Mouse (Mus musculus): ENCODE data around the gene Ppp4c. TPM values are rescaled to one million over a fixed set of nuclear protein-coding genes. Genes with fewer than 3 reads are reported as not detected.

Ppp4c gene
- polyA plus RNA-seq, 1 experiment from 2014 or later: 323 TPM

DNA sequence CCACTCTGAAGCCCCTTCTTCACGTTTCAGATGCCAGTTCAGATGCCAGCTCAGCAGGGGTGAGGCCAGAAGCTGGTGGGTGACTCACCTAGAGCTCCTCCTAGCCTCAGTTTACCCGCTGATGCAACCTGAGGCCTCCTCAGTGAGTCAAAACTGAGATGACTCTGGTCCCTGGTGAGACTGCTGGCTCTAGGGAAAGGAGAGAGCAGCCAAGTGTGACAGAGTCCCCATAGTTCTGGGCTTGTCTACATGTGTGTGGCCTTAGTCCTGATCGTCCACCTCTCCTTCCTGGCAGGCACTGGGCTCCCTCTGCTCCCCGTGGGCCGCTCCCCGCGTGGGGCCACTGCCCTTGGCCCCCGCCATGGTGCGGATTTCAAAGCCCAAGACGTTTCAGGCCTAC lies 14.8 kb downstream of the Ppp4c start:
- Histone ChIP-seq H3K4me1 (peaks cover 47% of the 10 kb centered on the region), H3K27ac (replicated peaks) (peak overlapping the region; percentile 90), H3K4me3 (peak overlapping the region; percentile 82)

DNA sequence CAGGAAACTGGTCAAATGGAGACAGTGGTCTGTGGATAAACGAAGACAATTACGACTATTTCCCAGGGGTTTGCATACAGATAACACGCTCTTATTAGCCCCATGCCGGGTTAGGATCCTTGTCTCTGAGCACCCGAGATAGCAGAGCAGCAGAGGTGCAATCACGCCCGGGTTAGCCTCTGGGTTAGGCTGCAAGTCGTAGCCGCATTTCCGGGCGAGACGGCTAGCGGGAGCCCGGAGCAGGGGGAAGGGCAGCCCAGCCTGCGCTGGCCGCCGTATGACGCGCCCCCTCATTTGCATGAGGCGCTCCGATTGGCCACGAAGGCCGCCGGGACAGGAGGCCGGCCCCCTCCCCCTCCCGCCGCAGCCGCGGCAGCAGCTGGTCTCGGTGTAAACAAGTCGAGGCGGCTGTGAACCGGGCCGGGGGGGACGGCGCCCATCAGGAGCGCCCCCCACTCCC lies 15.7 kb downstream of the Ppp4c start, which contains the start of gene Ypel3:
TSS of gene Ypel3 (plus strand) at position 358 of the 460 bp plus-strand sequence.
- Histone ChIP-seq H3K4me1 (peaks cover 46% of the 10 kb centered on the region), H3K9ac (replicated peaks) (peak within 1 kb of the TSS; percentile 93), H3K4me2 (replicated peaks) (peak within 1 kb of the TSS; percentile 96), H3K36me3 (no peaks in the 10 kb centered on the region), H3K27me3 (no peaks in the 10 kb centered on the region), H3K4me3 (peak within 1 kb of the TSS; percentile 82), H3K27ac (replicated peaks) (peak within 1 kb of the TSS; percentile 90), H3K9me3 (no peaks in the 10 kb centered on the region)
- peak; percentile 85 for ATAC-seq (ENCODE audit: low FRiP score, low read depth)
- under 1% methylated on average over 34 of the region's 37 CpGs for WGBS

More for the DNA sequence above, 14.8 kb downstream of the Ppp4c start:
- Histone ChIP-seq H3K9ac (replicated peaks) (peak overlapping the region; percentile 93), H3K4me2 (replicated peaks) (peak overlapping the region; percentile 96), H3K36me3 (no peaks in the 10 kb centered on the region), H3K9me3 (no peaks in the 10 kb centered on the region), H3K27me3 (no peaks in the 10 kb centered on the region)
- WGBS: 36% methylated on average over 7 of the region's 10 CpGs
- no peak for ATAC-seq (ENCODE audit: low FRiP score, low read depth)

DNA sequence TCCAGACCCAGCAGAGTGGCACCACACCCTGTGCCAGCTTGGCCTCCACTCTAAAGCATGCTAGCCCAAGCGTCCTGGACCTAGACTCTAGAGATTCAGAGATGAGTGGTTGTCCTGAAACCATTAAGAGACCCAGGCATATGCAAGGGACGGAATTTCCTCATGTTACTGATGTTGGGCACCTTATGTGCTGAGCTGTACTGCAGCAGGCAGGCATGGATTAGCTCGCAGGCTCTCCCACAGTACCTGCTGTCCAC lies 16.4 kb downstream of the Ppp4c start:
- H3K27ac ChIP-seq (replicated peaks): peak overlapping the region; percentile 90
- no peak for ATAC-seq (ENCODE audit: low FRiP score, low read depth)
- no peak overlapping the region for H3K4me3 ChIP-seq
- H3K4me2 ChIP-seq (replicated peaks): peak overlapping the region; percentile 96
- peaks cover 38% of the 10 kb centered on the region for H3K4me1 ChIP-seq
- WGBS: 70% methylated on average over 3 of the region's 3 CpGs
- H3K27me3 ChIP-seq: no peaks in the 10 kb centered on the region
- H3K9ac ChIP-seq (replicated peaks): peak overlapping the region; percentile 51; the same call in 1 of the 2 replicates
- H3K36me3 ChIP-seq: peaks cover 4% of the 10 kb centered on the region; the same call in 1 of the 2 replicates
- H3K9me3 ChIP-seq: no peaks in the 10 kb centered on the region

GRCm38 (mm10) chr7:126775185-126775977 lies 16.9 kb downstream of the Ppp4c start:
- H3K4me3 ChIP-seq: no peak overlapping the region

DNA sequence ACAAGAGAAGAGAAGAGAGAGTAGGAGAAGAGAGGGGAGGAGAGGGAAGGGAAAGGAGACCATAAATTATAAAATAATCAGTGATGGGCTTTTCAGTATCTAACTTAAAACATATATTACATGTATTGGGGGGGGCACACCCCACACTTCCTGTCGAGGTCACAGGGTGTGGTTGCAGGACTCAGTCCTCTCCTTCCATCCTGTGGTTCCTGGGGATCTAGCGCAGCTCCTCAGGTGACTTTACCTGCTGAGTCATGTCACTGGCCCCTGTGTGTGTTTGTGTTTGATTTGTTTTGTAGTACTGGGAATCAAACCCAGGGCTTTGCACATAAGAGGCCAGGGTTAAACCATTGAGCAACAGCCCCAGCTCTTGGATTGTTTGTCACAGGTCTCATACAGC lies 17.8 kb downstream of the Ppp4c start:
- Histone ChIP-seq H3K4me2 (replicated peaks) (no peak overlapping the region), H3K4me1 (peaks cover 27% of the 10 kb centered on the region), H3K27me3 (no peaks in the 10 kb centered on the region), H3K9ac (replicated peaks) (no peak overlapping the region), H3K27ac (replicated peaks) (no peak overlapping the region), H3K4me3 (no peak overlapping the region), H3K36me3 (peaks cover 11% of the 10 kb centered on the region; the same call in 1 of the 2 replicates), H3K9me3 (no peaks in the 10 kb centered on the region)
- ATAC-seq (ENCODE audit: low FRiP score, low read depth): no peak
- WGBS: 81% methylated on average over 2 of the region's 2 CpGs

More at GRCm38 (mm10) chr7:126775185-126775977, 16.9 kb downstream of the Ppp4c start:
- peaks cover 35% of the 10 kb centered on the region for H3K4me1 ChIP-seq
- 87% methylated on average over 10 of the region's 10 CpGs for WGBS
- no peak overlapping the region; the same call in 1 of the 2 replicates for H3K4me2 ChIP-seq (replicated peaks)
- H3K9me3 ChIP-seq: no peaks in the 10 kb centered on the region
- H3K27ac ChIP-seq (replicated peaks): peak overlapping the region; percentile 90; the same call in 1 of the 2 replicates
- H3K9ac ChIP-seq (replicated peaks): peak overlapping the region; percentile 51; the same call in 1 of the 2 replicates
- no peak for ATAC-seq (ENCODE audit: low FRiP score, low read depth)
- H3K36me3 ChIP-seq: peaks cover 9% of the 10 kb centered on the region; the same call in 1 of the 2 replicates
- no peaks in the 10 kb centered on the region for H3K27me3 ChIP-seq

DNA sequence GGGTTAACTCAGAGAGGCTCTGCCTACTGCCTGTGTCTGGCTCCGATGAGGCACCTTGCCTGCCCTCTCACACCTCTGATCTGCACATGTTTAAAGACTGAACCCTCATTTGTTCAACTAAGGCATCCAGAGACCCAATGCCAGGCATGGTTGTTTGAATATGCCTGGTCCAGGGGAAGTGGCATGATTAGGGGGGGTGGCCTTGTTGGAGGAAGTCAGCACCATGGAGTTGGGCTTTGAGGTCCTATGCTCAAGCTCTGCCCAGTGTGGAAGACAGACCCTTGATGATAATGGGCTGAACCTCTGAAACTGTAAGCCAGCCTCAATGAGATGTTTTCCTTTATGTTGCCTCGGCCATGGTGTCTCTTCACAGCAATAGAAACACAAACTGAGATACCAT lies 18.9 kb downstream of the Ppp4c start:
- H3K36me3 ChIP-seq: peaks cover 20% of the 10 kb centered on the region
- 87% methylated on average over 2 of the region's 2 CpGs for WGBS
- no peak overlapping the region for H3K4me3 ChIP-seq
- no peak for ATAC-seq (ENCODE audit: low FRiP score, low read depth)
- H3K9me3 ChIP-seq: no peaks in the 10 kb centered on the region
- peaks cover 26% of the 10 kb centered on the region for H3K4me1 ChIP-seq
- H3K9ac ChIP-seq (replicated peaks): no peak overlapping the region
- no peaks in the 10 kb centered on the region for H3K27me3 ChIP-seq
- no peak overlapping the region for H3K27ac ChIP-seq (replicated peaks)
- no peak overlapping the region for H3K4me2 ChIP-seq (replicated peaks)

- peaks cover 45% of the 10 kb centered on the region for H3K36me3 ChIP-seq
These were observed 21.5 kb downstream of the Ppp4c start for GRCm38 (mm10) chr7:126770784-126771183.

GRCm38 (mm10) chr7:126767001-126767400 lies 25.3 kb downstream of the Ppp4c start:
- no peaks in the 10 kb centered on the region for H3K9me3 ChIP-seq
- H3K27me3 ChIP-seq: no peaks in the 10 kb centered on the region
- no peak overlapping the region for H3K9ac ChIP-seq (replicated peaks)
- H3K4me3 ChIP-seq: no peak overlapping the region
- 93% methylated on average over 8 of the region's 8 CpGs for WGBS
- H3K4me2 ChIP-seq (replicated peaks): no peak overlapping the region
- H3K36me3 ChIP-seq: peaks cover 67% of the 10 kb centered on the region
- H3K4me1 ChIP-seq: no peaks in the 10 kb centered on the region
- ATAC-seq (ENCODE audit: low FRiP score, low read depth): no peak
- no peak overlapping the region for H3K27ac ChIP-seq (replicated peaks)

More at GRCm38 (mm10) chr7:126770784-126771183, 21.5 kb downstream of the Ppp4c start:
- Histone ChIP-seq H3K4me2 (replicated peaks) (no peak overlapping the region), H3K27ac (replicated peaks) (no peak overlapping the region), H3K4me1 (peaks cover 5% of the 10 kb centered on the region), H3K9me3 (no peaks in the 10 kb centered on the region), H3K4me3 (no peak overlapping the region), H3K9ac (replicated peaks) (no peak overlapping the region), H3K27me3 (no peaks in the 10 kb centered on the region)
- ATAC-seq (ENCODE audit: low FRiP score, low read depth): no peak
- 91% methylated on average over 11 of the region's 12 CpGs for WGBS

DNA sequence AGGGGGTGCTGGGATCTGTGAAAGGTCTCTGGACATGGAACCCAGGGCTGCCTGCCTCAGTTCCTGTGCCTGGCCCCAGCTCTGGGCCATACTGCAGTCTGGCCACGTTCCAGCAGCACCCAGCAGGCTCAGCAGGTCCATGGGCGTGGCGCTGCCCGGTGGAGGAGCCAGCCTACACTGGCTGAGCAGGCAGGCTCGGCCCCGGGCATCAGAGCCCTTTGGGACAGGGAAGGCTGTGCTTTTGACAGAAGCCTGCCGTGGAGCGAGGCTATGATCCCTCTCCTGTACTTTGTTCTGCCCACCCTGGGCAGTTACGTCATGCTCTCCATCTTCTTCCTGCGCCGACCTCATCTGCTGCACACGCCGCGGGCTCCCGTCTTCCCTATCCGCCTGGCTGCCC lies 26.1 kb downstream of the Ppp4c start, which contains the start of gene Gdpd3:
TSS of gene Gdpd3 (plus strand) at position 134 of the 400 bp plus-strand sequence.
- no peak within 1 kb of the TSS for H3K4me2 ChIP-seq (replicated peaks)
- ATAC-seq (ENCODE audit: low FRiP score, low read depth): no peak
- no peak within 1 kb of the TSS for H3K9ac ChIP-seq (replicated peaks)
- no peak within 1 kb of the TSS for H3K4me3 ChIP-seq
- no peaks in the 10 kb centered on the region for H3K9me3 ChIP-seq
- peaks cover 7% of the 10 kb centered on the region; the same call in 1 of the 2 replicates for H3K4me1 ChIP-seq
- WGBS: 96% methylated on average over 16 of the region's 16 CpGs
- no peaks in the 10 kb centered on the region for H3K27me3 ChIP-seq
- peaks cover 67% of the 10 kb centered on the region for H3K36me3 ChIP-seq
- no peak within 1 kb of the TSS for H3K27ac ChIP-seq (replicated peaks)

DNA sequence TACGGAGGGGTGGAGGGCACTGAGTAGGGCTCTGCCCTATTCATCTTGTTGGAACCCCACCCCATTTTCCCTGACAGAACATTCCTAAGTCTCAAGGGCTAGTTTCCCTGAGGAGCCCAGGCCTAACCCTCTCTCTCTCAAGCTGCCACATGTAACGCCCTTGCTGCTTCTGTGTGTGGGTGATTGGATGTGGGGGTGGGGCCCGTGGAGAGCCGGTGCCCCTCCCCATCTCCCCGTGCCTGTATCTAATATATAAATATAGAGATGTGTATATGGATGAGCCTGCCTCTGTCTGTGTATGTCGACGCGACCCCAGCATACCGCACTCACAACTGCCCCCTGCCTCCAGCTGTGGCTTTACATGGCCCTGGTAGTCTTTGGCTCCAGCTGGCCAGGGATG lies 26.8 kb downstream of the Ppp4c start:
- H3K9ac ChIP-seq (replicated peaks): no peak overlapping the region
- H3K9me3 ChIP-seq: no peaks in the 10 kb centered on the region
- no peak overlapping the region for H3K4me2 ChIP-seq (replicated peaks)
- peaks cover 13% of the 10 kb centered on the region for H3K4me1 ChIP-seq
- no peak overlapping the region for H3K27ac ChIP-seq (replicated peaks)
- H3K4me3 ChIP-seq: no peak overlapping the region
- no peaks in the 10 kb centered on the region for H3K27me3 ChIP-seq
- H3K36me3 ChIP-seq: peaks cover 64% of the 10 kb centered on the region
- WGBS: 90% methylated on average over 9 of the region's 9 CpGs
- no peak for ATAC-seq (ENCODE audit: low FRiP score, low read depth)

DNA sequence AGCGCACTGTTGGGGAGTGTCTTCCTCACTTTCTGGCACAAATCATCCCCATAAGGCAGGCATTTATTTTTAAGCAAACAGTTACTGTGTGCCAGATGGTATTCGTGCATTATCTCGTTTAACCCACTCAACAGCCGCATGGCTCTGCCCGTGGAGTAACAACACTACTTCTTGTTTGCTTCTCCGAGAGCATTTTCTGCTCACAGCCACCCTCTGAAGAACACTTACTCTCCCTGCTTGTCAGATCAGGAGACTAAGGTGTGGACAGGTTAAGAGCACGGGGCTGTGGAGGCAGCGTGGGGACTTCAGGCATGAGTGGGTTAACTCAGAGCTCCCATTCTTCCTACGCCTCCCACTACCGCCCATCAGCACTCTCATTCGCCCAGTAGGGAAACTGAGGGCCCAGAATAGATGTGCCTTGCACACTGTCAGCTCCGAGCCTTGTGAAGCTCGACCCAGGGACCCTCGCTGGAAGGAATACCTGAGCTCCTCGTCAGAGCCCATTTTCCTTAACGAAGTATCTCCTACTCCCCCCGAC lies 29.8 kb downstream of the Ppp4c start:
- Histone ChIP-seq H3K9me3 (no peaks in the 10 kb centered on the region), H3K9ac (replicated peaks) (peak overlapping the region; percentile 25; the same call in 1 of the 2 replicates), H3K36me3 (peaks cover 43% of the 10 kb centered on the region), H3K4me1 (peaks cover 21% of the 10 kb centered on the region), H3K4me2 (replicated peaks) (no peak overlapping the region), H3K4me3 (no peak overlapping the region), H3K27ac (replicated peaks) (peak overlapping the region; percentile 26; the same call in 1 of the 2 replicates), H3K27me3 (no peaks in the 10 kb centered on the region)
- 80% methylated on average over 17 of the region's 17 CpGs for WGBS
- no peak for ATAC-seq (ENCODE audit: low FRiP score, low read depth)

- no peaks in the 10 kb centered on the region for H3K27me3 ChIP-seq
- ATAC-seq (ENCODE audit: low FRiP score, low read depth): no peak
- WGBS: 74% methylated on average over 6 of the region's 6 CpGs
- peaks cover 21% of the 10 kb centered on the region for H3K4me1 ChIP-seq
- H3K4me2 ChIP-seq (replicated peaks): no peak overlapping the region
- H3K27ac ChIP-seq (replicated peaks): no peak overlapping the region; the same call in 1 of the 2 replicates
- no peaks in the 10 kb centered on the region for H3K9me3 ChIP-seq
- H3K4me3 ChIP-seq: no peak overlapping the region
- H3K9ac ChIP-seq (replicated peaks): no peak overlapping the region
- peaks cover 34% of the 10 kb centered on the region for H3K36me3 ChIP-seq
These were observed 30.7 kb downstream of the Ppp4c start for GRCm38 (mm10) chr7:126761529-126762067.
